Mouse (Mus musculus): ENCODE measurements around the gene Pip4p1.
"Not testable (repeated sequence)": the region's sequence is repeated elsewhere in the genome, so short reads cannot be mapped to it uniquely, and the experiment has no call there.

Gene Pip4p1

GRCm38 (mm10) chr14:50930754-50931492 lies at the start of gene Pip4p1, which contains the start of gene Pnp:
Gene Pip4p1 (minus strand): TSS chr14:50930856.
Gene Pnp (plus strand): TSS chr14:50931082.
- DNase-seq (ENCODE audit: low read depth, low spot score), result peak; percentile 99

- peak; percentile 0 for DNase-seq (ENCODE audit: low read depth, low spot score)
These were observed 49.0 kb upstream of the Pip4p1 start for GRCm38 (mm10) chr14:50979631-50980030.

GRCm38 (mm10) chr14:50978451-50978850 lies 47.8 kb upstream of the Pip4p1 start:
- not testable (repeated sequence) for DNase-seq (ENCODE audit: low read depth, low spot score)

GRCm38 (mm10) chr14:50976674-50977073 lies 46.0 kb upstream of the Pip4p1 start:
- DNase-seq (ENCODE audit: low read depth, low spot score), result no peak

- no peak for DNase-seq (ENCODE audit: low read depth, low spot score)
These were observed 44.3 kb upstream of the Pip4p1 start for GRCm38 (mm10) chr14:50975001-50975400.

- DNase-seq (ENCODE audit: low read depth, low spot score), result no peak
These were observed 43.0 kb upstream of the Pip4p1 start for GRCm38 (mm10) chr14:50973700-50974099.

- DNase-seq (ENCODE audit: low read depth, low spot score), result peak; percentile 1
These were observed 42.4 kb upstream of the Pip4p1 start for GRCm38 (mm10) chr14:50973054-50973453.

GRCm38 (mm10) chr14:50970822-50971221 lies 40.2 kb upstream of the Pip4p1 start:
- peak; percentile 17 for DNase-seq (ENCODE audit: low read depth, low spot score)

- no peak for DNase-seq (ENCODE audit: low read depth, low spot score)
These were observed 39.2 kb upstream of the Pip4p1 start for GRCm38 (mm10) chr14:50969558-50970544.

- DNase-seq (ENCODE audit: low read depth, low spot score), result no peak
These were observed 38.4 kb upstream of the Pip4p1 start for GRCm38 (mm10) chr14:50969041-50969440.

- DNase-seq (ENCODE audit: low read depth, low spot score), result no peak
These were observed 37.7 kb upstream of the Pip4p1 start for GRCm38 (mm10) chr14:50968216-50968980.

- DNase-seq (ENCODE audit: low read depth, low spot score), result not testable (repeated sequence)
These were observed 27.8 kb upstream of the Pip4p1 start for GRCm38 (mm10) chr14:50958289-50958995.

- not testable (repeated sequence) for DNase-seq (ENCODE audit: low read depth, low spot score)
These were observed 26.5 kb upstream of the Pip4p1 start for GRCm38 (mm10) chr14:50957146-50957545.

- DNase-seq (ENCODE audit: low read depth, low spot score), result not testable (repeated sequence)
These were observed 26.1 kb upstream of the Pip4p1 start for GRCm38 (mm10) chr14:50956724-50957123.

GRCm38 (mm10) chr14:50955942-50956508 lies 25.4 kb upstream of the Pip4p1 start, which contains the start of gene Pnp2:
Gene Pnp2 (plus strand): TSS chr14:50955992.
- DNase-seq (ENCODE audit: low read depth, low spot score), result not testable (repeated sequence)

- no peak for DNase-seq (ENCODE audit: low read depth, low spot score)
These were observed 24.8 kb upstream of the Pip4p1 start for GRCm38 (mm10) chr14:50955487-50955886.

GRCm38 (mm10) chr14:50945526-50945925 lies 14.9 kb upstream of the Pip4p1 start:
- not testable (repeated sequence) for DNase-seq (ENCODE audit: low read depth, low spot score)

- DNase-seq (ENCODE audit: low read depth, low spot score), result peak; percentile 23
These were observed 14.4 kb upstream of the Pip4p1 start for GRCm38 (mm10) chr14:50945081-50945480.

- not testable (repeated sequence) for DNase-seq (ENCODE audit: low read depth, low spot score)
These were observed 14.0 kb upstream of the Pip4p1 start for GRCm38 (mm10) chr14:50944668-50945033.

GRCm38 (mm10) chr14:50943932-50944667 lies 13.4 kb upstream of the Pip4p1 start, which contains the start of gene Gm49342:
Gene Gm49342 (plus strand): TSS chr14:50944517.
- DNase-seq (ENCODE audit: low read depth, low spot score), result peak; percentile 96

Data from A20 (cell line).